Mouse (Mus musculus) heart, adult 11 months (tissue): Measurements from ENCODE around the gene Cr2.
"Not testable (repeated sequence)": the region's sequence is repeated elsewhere in the genome, so short reads cannot be mapped to it uniquely, and the experiment has no call there.

Source experiments
- DNase-seq: peaks from one replicate; pipeline ENCODE4 v3.0.0; 2022

Cr2 gene

DNA sequence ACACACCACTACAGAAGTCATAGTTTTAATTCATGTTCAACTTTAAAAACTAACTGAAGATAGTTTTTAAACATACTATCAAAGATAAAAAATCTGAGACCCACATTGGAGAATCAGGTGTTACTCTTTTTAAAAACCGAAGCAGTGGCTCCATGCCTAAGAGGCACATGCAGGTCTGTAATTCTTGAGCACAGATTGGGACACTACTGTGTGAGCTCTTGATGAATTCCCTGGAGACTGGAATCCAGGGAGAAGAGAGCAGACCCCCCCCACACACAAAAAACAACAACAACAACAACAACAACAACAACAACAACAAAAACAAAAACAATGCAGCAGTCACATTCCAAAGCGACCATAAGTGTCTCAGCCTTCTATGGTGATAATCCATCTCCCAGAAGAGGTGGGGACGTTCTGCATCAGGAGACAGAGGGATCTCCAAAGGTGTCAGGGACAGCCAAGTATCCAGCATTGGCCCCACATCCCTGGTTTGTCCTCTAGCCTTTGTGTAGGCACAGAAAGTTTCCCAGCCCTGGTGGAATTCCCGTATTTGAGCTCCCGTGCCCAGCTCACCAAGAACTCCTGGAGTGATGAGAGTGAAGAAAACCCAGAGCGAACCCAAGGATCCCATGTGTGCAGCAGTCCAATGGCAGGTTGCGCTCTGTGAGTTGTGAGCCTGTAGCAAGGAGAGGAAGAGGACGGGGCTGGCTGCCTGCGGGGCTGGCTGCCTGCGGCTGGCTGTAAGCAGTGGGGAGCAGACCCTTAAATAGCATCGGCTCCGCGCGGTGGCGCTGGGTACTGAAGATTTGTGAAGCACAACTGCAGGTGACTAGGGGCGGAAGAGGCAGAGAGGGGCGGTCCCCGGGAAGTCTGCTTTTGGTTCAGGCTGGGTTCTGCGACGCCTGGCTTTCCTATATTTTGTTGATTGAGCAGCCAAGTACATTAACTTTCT lies at the start of gene Cr2:
Cr2 (minus strand) TSS at position 737 of the 952 bp plus-strand sequence.
- peak; percentile 92 for DNase-seq

DNA sequence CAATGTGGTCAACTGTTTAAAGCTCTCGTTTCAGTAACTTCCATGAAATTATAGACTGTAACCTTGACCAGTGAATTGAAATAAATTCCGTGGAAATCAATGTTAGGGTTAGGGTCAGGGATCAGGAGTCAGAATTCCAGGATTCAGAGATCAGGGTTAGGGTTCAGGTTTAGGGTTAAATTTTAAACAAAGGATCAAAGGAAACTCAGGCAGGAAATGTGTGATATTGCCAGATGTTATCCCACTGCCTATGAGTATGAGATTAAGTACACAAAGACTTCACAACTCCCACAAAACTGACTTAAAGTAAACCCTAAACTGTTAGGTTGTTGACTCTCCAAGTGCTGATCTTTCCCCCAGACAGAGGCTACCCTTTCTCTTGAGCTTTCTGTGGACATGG lies 45.3 kb upstream of the Cr2 start:
- no peak for DNase-seq

DNA sequence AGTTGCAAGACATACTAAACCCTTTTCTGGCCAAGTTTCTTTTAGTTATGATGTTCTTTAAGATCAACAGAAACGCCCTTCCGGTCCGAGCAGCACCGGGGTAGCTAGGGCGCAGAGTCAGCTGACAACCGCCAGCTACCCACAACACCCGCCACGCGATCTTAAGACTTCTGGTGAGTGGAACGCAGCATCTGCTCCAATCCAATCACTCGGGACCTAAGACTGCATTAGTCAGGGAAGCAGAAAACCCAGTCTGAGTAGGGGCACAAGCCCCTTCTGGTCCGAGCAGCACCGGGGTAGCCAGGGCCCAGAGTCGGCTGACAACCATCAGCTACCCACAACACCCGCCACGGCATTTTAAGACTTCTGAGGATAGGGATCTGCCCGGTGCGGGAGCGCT lies 36.3 kb upstream of the Cr2 start:
- DNase-seq: not testable (repeated sequence)

DNA sequence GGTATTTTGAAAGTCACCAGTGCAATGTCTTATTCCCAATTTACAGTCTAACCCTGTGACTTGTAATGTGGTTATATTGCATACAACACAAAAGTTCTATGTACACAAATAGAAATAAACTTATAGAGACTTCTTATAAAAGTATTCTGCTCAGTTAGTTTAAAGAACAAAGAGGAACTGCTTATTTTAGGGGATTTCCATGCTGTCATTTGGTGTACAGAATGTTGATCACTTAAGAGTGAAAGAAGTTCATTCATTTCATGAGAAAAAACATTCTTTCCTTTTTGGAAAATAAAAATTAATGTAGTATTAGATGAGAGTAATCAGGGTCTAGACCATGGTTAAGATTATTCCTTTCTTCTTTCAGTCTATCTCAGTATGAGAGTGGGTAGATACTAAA lies 8.2 kb upstream of the Cr2 start:
- no peak for DNase-seq

DNA sequence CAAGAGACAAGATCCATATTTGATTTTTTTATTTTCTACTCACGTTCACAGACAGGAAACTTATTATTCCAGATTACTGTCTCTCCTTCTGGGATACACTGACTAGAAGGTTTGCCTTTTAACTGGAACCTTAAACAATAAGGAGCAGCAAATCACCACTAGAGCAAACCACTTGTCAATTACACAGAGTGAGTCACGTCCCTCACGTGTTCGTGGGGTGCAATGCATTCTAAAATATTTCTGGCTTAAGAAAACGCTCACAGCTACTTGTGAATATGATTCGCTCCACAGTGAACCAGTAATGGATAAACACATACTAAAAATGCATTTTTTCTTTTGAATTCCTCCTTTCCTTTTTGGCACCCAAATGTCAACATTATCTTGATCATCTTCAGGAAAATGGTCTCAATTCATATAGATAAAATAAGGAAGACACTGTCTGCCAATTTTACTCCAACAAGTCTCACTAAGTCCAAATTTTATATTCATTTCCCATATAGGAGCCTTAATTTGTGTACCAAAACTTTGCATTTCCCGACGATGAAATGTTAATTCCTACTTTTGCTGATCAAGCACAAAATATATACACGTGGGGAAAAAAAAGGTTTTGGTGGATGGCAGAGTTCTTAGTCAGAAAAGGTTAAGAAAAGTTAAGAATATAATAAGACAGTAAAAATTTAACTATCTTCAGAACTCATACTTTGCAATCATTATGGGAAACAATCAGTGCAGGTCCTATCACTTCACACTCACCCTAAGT lies 11.3 kb downstream of the Cr2 start:
- no peak for DNase-seq

DNA sequence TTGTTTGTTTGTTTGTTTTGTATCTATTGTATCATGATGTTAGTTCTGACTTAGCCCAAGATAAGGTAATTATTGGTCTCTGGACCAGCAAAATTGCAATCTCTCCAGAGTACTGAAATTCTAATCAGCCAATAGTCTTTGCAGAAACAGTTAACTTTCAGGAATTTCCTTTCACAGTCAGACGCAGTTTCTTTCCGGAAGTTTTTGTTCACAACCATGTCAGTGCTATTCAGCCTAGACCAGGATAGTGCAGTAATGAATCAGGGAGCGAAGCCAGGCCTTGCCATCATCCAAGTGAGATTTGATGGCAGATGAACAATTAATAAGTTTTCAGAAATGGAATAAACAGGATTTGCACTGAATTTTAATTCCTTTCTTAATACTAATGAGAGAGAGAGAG lies 44.4 kb downstream of the Cr2 start:
- no peak for DNase-seq

DNA sequence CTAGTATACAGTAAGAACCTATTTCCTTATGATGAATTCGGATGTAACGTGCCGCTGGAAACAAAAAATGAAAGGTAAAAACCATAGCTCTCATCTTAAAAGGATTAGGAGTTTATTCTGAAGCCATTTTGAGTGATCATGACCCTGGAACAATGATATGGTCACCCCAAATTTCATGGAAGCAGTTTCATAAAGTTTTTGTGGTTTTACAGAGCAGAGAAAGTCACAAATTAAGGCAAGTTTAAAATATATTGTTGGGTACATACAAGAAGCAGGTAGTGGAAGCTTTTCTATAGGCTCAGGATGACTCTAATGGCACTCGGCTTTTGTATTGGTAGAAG lies 44.9 kb downstream of the Cr2 start:
- no peak for DNase-seq

DNA sequence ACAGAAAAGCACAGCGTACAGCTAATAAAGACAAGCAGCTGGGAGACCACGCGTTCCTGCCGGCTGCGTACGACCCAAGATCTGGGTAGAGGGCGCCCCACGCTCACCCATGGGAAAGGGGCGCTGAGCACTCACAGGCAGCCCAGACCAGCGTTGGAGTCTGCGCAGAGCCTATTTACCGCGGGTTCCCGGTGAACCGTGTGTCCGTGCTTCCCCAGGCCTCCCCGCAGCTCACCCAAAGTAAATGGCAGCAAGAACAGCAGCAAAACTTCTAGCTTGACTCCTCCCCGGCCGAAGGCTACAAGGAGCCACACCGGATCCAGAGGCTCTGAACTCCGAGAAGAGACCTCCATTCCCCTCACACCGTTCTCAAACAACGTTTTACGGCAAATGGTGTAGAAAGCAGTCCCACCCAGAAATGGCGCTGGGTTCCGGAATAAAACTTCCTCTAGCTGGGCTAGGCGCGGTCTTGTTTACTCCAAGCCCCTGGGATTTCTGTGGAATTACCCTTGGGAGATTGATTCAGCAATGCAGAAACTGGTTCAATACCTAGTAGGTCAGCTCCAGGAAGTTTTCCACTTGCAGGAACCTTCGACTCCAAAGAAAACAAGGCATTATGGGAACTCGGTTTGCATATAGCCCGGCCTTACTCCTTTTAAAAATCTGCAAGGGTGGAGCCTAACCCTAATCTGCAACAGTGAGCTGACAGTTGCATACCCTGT lies 45.4 kb downstream of the Cr2 start, which contains the start of gene Cr1l:
Cr1l (minus strand) TSS at position 634 of the 722 bp plus-strand sequence.
- DNase-seq: peak; percentile 99

DNA sequence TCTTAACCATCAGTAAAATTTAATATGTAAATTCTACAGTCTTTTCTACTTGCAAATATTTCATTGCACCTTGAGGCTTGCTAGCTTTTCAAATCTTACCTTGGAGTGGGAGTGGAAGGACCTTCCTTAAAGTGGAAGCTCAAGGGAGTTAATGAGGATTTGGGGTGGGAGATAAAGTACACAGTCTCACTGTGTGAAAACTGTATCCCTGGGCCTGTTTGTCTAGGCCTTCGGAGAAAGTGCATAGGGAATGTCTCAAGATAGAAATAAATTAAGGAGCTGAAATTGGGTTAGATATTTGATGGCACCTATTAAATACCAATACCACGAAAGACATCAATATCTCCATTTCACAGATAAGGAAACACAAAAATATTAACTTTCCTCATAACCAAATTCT lies 46.0 kb downstream of the Cr2 start:
- DNase-seq: no peak

DNA sequence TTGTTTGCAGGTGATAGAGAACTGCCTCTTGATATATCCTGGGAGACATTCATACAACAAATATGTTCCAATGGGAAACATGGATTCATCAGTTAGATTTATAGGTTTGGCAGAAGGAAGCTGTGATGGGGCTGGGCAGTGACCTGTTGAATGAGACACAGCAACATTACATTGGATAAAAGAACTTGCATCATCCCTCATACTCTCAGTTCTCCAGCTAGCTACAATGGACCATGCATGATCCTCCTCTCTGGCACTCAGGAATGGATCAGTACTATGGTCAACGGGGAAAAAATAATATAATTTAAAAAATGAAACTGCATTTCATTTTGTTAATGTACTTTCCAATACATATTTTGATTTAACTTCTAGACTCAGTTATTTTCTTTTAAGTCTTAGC lies 46.6 kb downstream of the Cr2 start:
- no peak for DNase-seq

DNA sequence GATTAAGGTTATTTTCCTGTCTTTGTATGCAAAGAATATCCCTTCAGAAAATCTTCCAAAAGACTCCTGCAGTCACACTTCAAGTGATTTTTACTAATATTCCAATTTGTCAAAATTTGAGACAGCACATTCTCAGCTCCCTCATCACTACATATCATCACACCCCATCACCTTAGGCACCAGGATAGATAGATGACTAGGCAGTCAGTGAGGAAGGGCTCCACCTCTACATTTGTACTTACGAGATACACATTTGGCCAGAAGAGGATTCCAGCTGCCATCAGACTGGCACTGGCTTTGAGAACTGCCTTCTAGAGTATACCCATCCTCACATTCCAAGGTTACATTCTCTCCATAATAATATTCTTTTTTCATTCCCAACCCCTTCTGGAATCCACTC lies 62.1 kb downstream of the Cr2 start:
- DNase-seq: no peak

DNA sequence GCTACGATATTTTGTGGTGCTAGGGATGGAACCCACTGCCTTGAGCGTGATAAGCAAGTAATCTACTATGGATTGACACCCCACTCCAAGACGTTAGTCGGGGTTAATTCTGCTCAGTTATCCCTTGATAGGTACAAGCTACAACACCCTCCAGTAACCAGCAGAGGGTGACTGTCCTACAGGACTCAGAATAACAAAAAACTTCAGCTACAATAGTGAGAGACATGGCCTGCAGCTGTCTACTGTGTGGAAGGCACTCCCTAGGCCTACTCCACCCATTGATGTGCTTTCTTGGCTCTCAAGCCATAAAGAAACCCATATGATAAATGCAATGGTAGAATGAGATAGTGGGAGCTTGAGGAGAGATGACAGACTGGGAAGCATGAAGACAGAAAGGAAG lies 62.9 kb downstream of the Cr2 start:
- no peak for DNase-seq

DNA sequence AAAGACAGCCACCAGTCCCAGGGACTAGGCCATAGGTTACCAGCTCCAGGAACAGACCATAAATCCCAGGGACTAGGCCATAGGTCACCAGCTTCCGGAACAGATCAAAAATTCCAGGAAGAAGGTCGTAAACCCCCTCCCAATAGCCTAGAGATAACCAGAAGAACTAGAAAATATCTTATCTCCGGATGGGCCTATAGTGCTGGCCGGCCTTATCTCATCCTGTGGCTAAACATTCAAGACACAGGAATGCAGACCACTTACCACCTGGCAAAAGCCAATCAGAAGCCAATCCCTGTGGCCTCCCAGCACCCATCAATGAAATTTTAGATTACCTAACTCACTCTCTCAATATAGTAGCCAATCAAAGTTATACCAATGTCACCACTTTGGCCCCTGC lies 75.8 kb downstream of the Cr2 start:
- no peak for DNase-seq

DNA sequence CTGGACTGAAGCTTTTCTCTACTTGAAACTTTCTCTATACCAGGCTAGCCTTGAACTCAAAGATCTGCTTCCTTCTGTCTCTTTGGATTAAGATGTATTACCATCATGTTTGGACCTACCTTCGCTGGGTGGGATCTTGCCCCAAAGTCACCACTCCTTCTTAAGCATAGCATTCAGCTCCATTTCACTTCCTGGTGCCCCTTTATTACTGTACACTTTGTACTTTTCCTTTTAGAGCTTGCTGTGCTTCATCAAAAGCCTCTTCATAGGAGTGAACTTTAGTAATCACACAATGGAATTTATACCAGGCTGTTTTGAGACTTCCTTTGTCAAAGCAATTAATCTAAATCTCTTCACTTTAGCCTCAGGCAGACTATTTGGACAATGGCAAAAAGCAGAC lies 78.5 kb downstream of the Cr2 start:
- no peak for DNase-seq

DNA sequence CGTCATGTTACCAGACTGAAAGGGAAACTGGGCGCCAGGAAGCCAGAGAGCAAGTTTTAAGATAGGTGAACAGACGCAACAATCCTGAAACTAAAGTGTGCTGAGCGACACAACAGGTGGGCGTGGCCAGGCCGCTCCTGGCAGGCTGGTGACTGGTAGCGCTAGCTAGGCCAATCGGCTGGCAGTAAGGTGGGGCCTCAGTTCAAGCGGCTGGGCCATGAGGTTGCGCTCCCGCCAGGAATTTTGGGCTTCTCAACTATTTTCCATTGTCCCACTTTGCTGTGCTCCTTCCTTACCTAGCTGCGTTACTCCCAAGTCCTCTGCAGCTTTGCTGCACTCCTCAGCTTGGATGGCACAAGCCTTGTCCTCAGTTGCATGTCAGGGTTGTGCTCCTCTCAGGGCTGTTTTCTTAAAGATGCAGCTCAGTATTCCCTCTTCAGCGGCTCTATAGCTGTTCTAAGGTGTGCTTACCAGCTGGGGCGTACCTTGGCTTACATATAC lies 84.2 kb downstream of the Cr2 start, which contains the start of gene Cd46:
Cd46 (minus strand) TSS at position 30 of the 501 bp plus-strand sequence.
- DNase-seq: peak; percentile 98

DNA sequence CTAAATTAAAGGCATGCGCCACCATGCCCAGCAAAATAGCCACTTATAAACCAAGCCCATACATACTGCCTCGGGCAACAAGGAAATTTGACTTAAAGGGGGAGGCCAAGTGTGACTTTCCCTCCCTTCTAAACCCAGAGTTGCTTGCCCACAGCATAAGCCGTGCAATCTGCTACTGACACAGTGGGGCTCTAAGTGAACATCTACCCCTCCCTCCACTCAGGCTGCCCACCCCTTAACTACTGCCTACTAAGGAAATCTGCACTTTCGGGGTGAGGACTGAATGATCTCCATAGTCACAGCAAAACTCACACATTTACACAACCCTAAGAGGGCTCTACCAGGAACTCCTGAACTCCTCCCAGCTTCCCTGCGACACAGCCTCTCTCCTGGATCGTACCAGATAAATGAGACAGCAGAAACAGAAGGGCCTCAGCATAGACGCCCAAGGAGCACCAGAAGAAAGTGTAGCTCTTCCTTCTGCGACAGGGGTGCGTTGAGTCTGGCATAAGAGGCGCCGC lies 84.8 kb downstream of the Cr2 start:
- DNase-seq: no peak
